Mouse (Mus musculus): ENCODE data around the gene Prr23a2. TPM values are rescaled to one million over a fixed set of nuclear protein-coding genes. Genes with fewer than 3 reads are reported as not detected.

Gene Prr23a2
- polyA plus RNA-seq, 1 experiment from 2014 or later, result not detected

- Histone ChIP-seq H3K4me2 (ENCODE audit: low read depth, low read length) (no peak overlapping the region), H3K9me3 (replicated peaks; ENCODE audit: control insufficient read depth, low read length) (peaks cover 3% of the 10 kb centered on the region; the same call in 1 of the 2 replicates)
- 88% methylated on average over 7 of the region's 7 CpGs for WGBS
These were observed 32.5 kb upstream of the Prr23a2 start for GRCm38 (mm10) chr9:98823805-98824204.

GRCm38 (mm10) chr9:98829508-98829907 lies 26.8 kb upstream of the Prr23a2 start:
- Histone ChIP-seq H3K36me3 (ENCODE audit: control insufficient read depth, insufficient read depth) (no peaks in the 10 kb centered on the region), H3K9me3 (replicated peaks; ENCODE audit: control insufficient read depth, low read length) (no peaks in the 10 kb centered on the region), H3K4me1 (ENCODE audit: control insufficient read depth, insufficient read depth, low read length) (no peaks in the 10 kb centered on the region), H3K9ac (ENCODE audit: low read length) (no peak overlapping the region), H3K27me3 (ENCODE audit: control insufficient read depth, insufficient read depth, low read length) (no peaks in the 10 kb centered on the region), H3K4me3 (ENCODE audit: low read length) (no peak overlapping the region), H3K4me2 (ENCODE audit: low read depth, low read length) (no peak overlapping the region), H3K27ac (ENCODE audit: low read length) (no peak overlapping the region)
- ATAC-seq (replicated peaks; ENCODE audit: extremely low read depth, insufficient read depth, low FRiP score), result no peak
- WGBS, result 31% methylated on average over 5 of the region's 5 CpGs

More at GRCm38 (mm10) chr9:98823805-98824204, 32.5 kb upstream of the Prr23a2 start:
- H3K27ac ChIP-seq (ENCODE audit: low read length), result no peak overlapping the region
- no peaks in the 10 kb centered on the region for H3K27me3 ChIP-seq (ENCODE audit: control insufficient read depth, insufficient read depth, low read length)
- no peak overlapping the region for H3K9ac ChIP-seq (ENCODE audit: low read length)
- H3K36me3 ChIP-seq (ENCODE audit: control insufficient read depth, insufficient read depth), result no peaks in the 10 kb centered on the region
- no peak overlapping the region for H3K4me3 ChIP-seq (ENCODE audit: low read length)
- ATAC-seq (replicated peaks; ENCODE audit: extremely low read depth, insufficient read depth, low FRiP score), result no peak
- H3K4me1 ChIP-seq (ENCODE audit: control insufficient read depth, insufficient read depth, low read length), result no peaks in the 10 kb centered on the region

DNA sequence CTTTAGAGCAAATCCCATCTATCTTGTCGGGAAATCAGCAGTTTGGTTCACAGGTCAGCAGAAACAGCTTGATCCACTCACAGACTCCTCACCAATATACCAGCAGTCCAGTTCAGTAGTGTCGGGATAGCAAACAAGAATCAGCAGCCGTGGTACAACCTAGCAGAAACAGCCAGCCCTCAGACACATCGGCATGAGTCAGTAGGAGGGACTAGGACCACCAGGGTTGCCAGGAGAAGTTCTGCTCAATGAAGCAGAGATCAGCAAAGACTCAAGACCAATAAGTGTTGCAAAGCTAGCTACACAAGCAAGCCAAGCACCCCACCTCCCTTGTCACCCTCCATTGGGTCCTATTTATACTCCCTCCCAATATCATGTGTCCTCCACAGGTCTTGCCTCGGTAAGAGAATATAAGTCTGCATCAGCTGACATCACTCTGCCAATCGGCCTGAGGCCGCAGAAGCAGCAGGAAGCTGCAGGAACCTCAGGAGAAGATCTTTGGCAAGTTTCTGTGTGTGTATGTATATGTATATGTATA lies 18.7 kb upstream of the Prr23a2 start:
- no peaks in the 10 kb centered on the region for H3K4me1 ChIP-seq (ENCODE audit: control insufficient read depth, insufficient read depth, low read length)
- no peak overlapping the region for H3K9ac ChIP-seq (ENCODE audit: low read length)
- no peak overlapping the region for H3K27ac ChIP-seq (ENCODE audit: low read length)
- H3K4me2 ChIP-seq (ENCODE audit: low read depth, low read length), result no peak overlapping the region
- no peak overlapping the region for H3K4me3 ChIP-seq (ENCODE audit: low read length)
- no peak for ATAC-seq (replicated peaks; ENCODE audit: extremely low read depth, insufficient read depth, low FRiP score)
- 75% methylated on average over 7 of the region's 7 CpGs for WGBS
- H3K27me3 ChIP-seq (ENCODE audit: control insufficient read depth, insufficient read depth, low read length), result 0 out of 2 replicates have a peak, but pooled peaks cover 2% of the 10 kb centered on the region
- no peaks in the 10 kb centered on the region for H3K9me3 ChIP-seq (replicated peaks; ENCODE audit: control insufficient read depth, low read length)
- no peaks in the 10 kb centered on the region for H3K36me3 ChIP-seq (ENCODE audit: control insufficient read depth, insufficient read depth)

DNA sequence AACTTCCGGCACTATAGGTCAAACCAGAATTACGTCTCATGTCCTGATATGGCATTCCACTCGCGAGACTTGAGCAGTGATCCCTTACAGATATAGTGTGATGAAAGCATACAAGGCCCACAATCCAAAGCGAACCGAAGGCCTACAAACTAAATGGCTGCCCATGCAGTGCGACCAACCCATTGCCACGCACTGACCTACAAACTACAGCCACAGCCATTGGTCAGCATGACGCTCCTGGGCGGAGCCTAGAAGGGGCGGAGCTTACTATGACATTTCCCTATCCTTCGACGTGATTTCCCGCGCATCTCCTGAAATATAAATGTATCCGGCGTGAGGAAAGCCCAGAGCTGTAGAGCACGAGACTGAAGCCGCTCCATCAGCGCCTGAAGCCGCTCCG lies 14.2 kb upstream of the Prr23a2 start, which contains the start of gene Prr23a1:
Gene Prr23a1 (plus strand): TSS at position 387 of the 400 bp plus-strand sequence.
- no peak within 1 kb of the TSS for H3K27ac ChIP-seq (ENCODE audit: low read length)
- 52% methylated on average over 22 of the region's 22 CpGs for WGBS
- no peaks in the 10 kb centered on the region for H3K36me3 ChIP-seq (ENCODE audit: control insufficient read depth, insufficient read depth)
- peak within 1 kb of the TSS; percentile 37; the same call in 1 of the 2 replicates for H3K4me2 ChIP-seq (ENCODE audit: low read depth, low read length)
- ATAC-seq (replicated peaks; ENCODE audit: extremely low read depth, insufficient read depth, low FRiP score), result no peak
- no peaks in the 10 kb centered on the region for H3K4me1 ChIP-seq (ENCODE audit: control insufficient read depth, insufficient read depth, low read length)
- no peaks in the 10 kb centered on the region for H3K9me3 ChIP-seq (replicated peaks; ENCODE audit: control insufficient read depth, low read length)
- H3K9ac ChIP-seq (ENCODE audit: low read length), result no peak within 1 kb of the TSS
- H3K27me3 ChIP-seq (ENCODE audit: control insufficient read depth, insufficient read depth, low read length), result 0 out of 2 replicates have a peak, but pooled peaks cover 2% of the 10 kb centered on the region
- no peak within 1 kb of the TSS for H3K4me3 ChIP-seq (ENCODE audit: low read length)

DNA sequence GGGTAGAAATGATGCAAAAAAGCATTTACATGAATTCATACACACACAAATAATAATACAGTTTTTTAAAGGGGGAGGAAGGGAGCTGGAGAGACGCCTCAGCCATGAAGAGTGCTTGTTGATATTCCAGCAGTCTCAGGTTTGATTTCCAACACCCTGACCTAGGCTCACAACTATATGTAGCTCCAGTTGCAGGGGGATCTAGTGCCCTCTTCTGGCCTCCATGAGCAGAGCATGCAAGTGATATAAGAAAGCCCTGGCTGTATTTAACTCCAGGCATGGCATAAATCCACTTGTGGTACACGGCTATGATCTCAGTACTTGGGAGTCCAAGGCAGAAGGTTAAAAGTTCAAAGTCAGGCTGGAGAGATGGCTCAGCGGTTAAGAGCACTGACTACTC lies 7.2 kb downstream of the Prr23a2 start:
- Histone ChIP-seq H3K27me3 (ENCODE audit: control insufficient read depth, insufficient read depth, low read length) (peaks cover 10% of the 10 kb centered on the region), H3K36me3 (ENCODE audit: control insufficient read depth, insufficient read depth) (no peaks in the 10 kb centered on the region), H3K9me3 (replicated peaks; ENCODE audit: control insufficient read depth, low read length) (no peaks in the 10 kb centered on the region), H3K27ac (ENCODE audit: low read length) (no peak overlapping the region), H3K4me1 (ENCODE audit: control insufficient read depth, insufficient read depth, low read length) (no peaks in the 10 kb centered on the region), H3K9ac (ENCODE audit: low read length) (no peak overlapping the region), H3K4me2 (ENCODE audit: low read depth, low read length) (no peak overlapping the region), H3K4me3 (ENCODE audit: low read length) (no peak overlapping the region)
- 66% methylated on average over 3 of the region's 3 CpGs for WGBS
- ATAC-seq (replicated peaks; ENCODE audit: extremely low read depth, insufficient read depth, low FRiP score), result no peak

DNA sequence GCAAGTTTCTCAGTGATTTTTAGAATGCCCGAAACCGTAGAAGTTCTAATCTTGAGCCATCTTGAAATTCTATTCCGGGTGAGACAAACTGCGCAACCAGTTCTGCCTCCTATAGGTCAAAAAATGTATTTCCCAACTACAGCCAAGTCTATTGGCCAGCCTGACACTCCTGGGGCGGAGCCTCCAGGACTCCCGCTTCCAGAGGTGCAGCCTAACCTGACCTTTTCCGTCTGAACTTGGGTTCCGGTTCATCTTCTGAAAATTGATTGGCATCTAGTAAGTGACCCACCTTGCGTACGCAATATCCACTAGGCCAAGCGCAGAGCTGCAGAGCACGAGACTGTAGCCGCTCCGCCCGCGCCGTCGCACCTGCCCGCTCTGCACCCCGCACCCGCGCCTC lies 8.3 kb downstream of the Prr23a2 start, which contains the start of gene Prr23a3:
Gene Prr23a3 (plus strand): TSS at position 197 of the 400 bp plus-strand sequence.
- Histone ChIP-seq H3K9me3 (replicated peaks; ENCODE audit: control insufficient read depth, low read length) (no peaks in the 10 kb centered on the region), H3K27ac (ENCODE audit: low read length) (no peak within 1 kb of the TSS), H3K4me3 (ENCODE audit: low read length) (no peak within 1 kb of the TSS), H3K36me3 (ENCODE audit: control insufficient read depth, insufficient read depth) (no peaks in the 10 kb centered on the region), H3K9ac (ENCODE audit: low read length) (no peak within 1 kb of the TSS), H3K27me3 (ENCODE audit: control insufficient read depth, insufficient read depth, low read length) (peaks cover 10% of the 10 kb centered on the region), H3K4me1 (ENCODE audit: control insufficient read depth, insufficient read depth, low read length) (no peaks in the 10 kb centered on the region), H3K4me2 (ENCODE audit: low read depth, low read length) (peak within 1 kb of the TSS; percentile 39; the same call in 1 of the 2 replicates)
- 41% methylated on average over 22 of the region's 22 CpGs for WGBS
- no peak for ATAC-seq (replicated peaks; ENCODE audit: extremely low read depth, insufficient read depth, low FRiP score)

- WGBS, result 71% methylated on average over 1 of the region's 1 CpGs
- H3K4me1 ChIP-seq (ENCODE audit: control insufficient read depth, insufficient read depth, low read length), result no peaks in the 10 kb centered on the region
- no peak for ATAC-seq (replicated peaks; ENCODE audit: extremely low read depth, insufficient read depth, low FRiP score)
These were observed 45.2 kb downstream of the Prr23a2 start for GRCm38 (mm10) chr9:98901486-98901885.

GRCm38 (mm10) chr9:98902819-98903218 lies 46.5 kb downstream of the Prr23a2 start, which contains the start of gene 7420426K07Rik:
TSS of gene 7420426K07Rik (plus strand) at chr9:98903119.
- H3K9ac ChIP-seq (ENCODE audit: low read length), result no peak within 1 kb of the TSS
- WGBS, result 88% methylated on average over 2 of the region's 2 CpGs
- ATAC-seq (replicated peaks; ENCODE audit: extremely low read depth, insufficient read depth, low FRiP score), result no peak
- peaks cover 1% of the 10 kb centered on the region; the same call in 1 of the 2 replicates for H3K9me3 ChIP-seq (replicated peaks; ENCODE audit: control insufficient read depth, low read length)
- H3K4me2 ChIP-seq (ENCODE audit: low read depth, low read length), result no peak within 1 kb of the TSS
- H3K36me3 ChIP-seq (ENCODE audit: control insufficient read depth, insufficient read depth), result no peaks in the 10 kb centered on the region
- H3K27me3 ChIP-seq (ENCODE audit: control insufficient read depth, insufficient read depth, low read length), result no peaks in the 10 kb centered on the region
- H3K4me1 ChIP-seq (ENCODE audit: control insufficient read depth, insufficient read depth, low read length), result no peaks in the 10 kb centered on the region
- H3K27ac ChIP-seq (ENCODE audit: low read length), result no peak within 1 kb of the TSS
- no peak within 1 kb of the TSS for H3K4me3 ChIP-seq (ENCODE audit: low read length)

More at GRCm38 (mm10) chr9:98901486-98901885, 45.2 kb downstream of the Prr23a2 start:
- no peaks in the 10 kb centered on the region for H3K36me3 ChIP-seq (ENCODE audit: control insufficient read depth, insufficient read depth)
- H3K4me2 ChIP-seq (ENCODE audit: low read depth, low read length), result no peak overlapping the region
- H3K4me3 ChIP-seq (ENCODE audit: low read length), result no peak overlapping the region
- no peak overlapping the region for H3K9ac ChIP-seq (ENCODE audit: low read length)
- no peaks in the 10 kb centered on the region for H3K27me3 ChIP-seq (ENCODE audit: control insufficient read depth, insufficient read depth, low read length)
- no peak overlapping the region for H3K27ac ChIP-seq (ENCODE audit: low read length)
- H3K9me3 ChIP-seq (replicated peaks; ENCODE audit: control insufficient read depth, low read length), result peaks cover 14% of the 10 kb centered on the region

Data from heart, embryonic 16.5 days (tissue).